Mouse (Mus musculus) hindbrain, embryonic 12.5 days (tissue): ENCODE measurements around the gene Sars2. TPM values are rescaled to one million over a fixed set of nuclear protein-coding genes. Genes with fewer than 3 reads are reported as not detected.

Experiments used
- ATAC-seq: fragments of 200-750 bp; cut with Nextera tagmentation; 2 replicates; pipeline ENCODE4 v1.8.0; 2017; ENCODE audit warnings: moderate TSS enrichment; ENCODE audit not compliant: low FRiP score
- H3K27ac ChIP-seq: fragments of 300-500 bp; sonication (generic); 2 replicates; pipeline ENCODE4 v1.5.1; 2016; ENCODE audit warnings: mild to moderate bottlenecking
- H3K27me3 ChIP-seq: fragments of 300-500 bp; sonication (generic); 2 replicates; pipeline ENCODE4 v1.6.1; 2016; ENCODE audit warnings: mild to moderate bottlenecking
- H3K36me3 ChIP-seq: fragments of 300-500 bp; sonication (generic); 2 replicates; pipeline ENCODE4 v1.6.1; 2016; ENCODE audit warnings: mild to moderate bottlenecking
- H3K4me1 ChIP-seq: fragments of 300-500 bp; sonication (generic); 2 replicates; pipeline ENCODE4 v1.6.1; 2016
- H3K4me2 ChIP-seq: fragments of 300-500 bp; sonication (generic); replicated peaks from 2 replicates; pipeline ENCODE4 v1.6.1; 2016; ENCODE audit warnings: mild to moderate bottlenecking
- H3K4me3 ChIP-seq: fragments of 300-500 bp; sonication (generic); 2 replicates; pipeline ENCODE4 v1.5.1; 2016; ENCODE audit warnings: mild to moderate bottlenecking
- H3K9ac ChIP-seq: fragments of 300-500 bp; sonication (generic); 2 replicates; pipeline ENCODE4 v1.6.1; 2016; ENCODE audit warnings: mild to moderate bottlenecking, moderate library complexity
- H3K9me3 ChIP-seq: fragments of 300-500 bp; sonication (generic); replicated peaks from 2 replicates; pipeline ENCODE4 v1.6.1; 2016; ENCODE audit warnings: mild to moderate bottlenecking
- WGBS: fragments of 180-500 bp; shearing (Covaris S2); methylation state at CpG from one replicate; pipeline ENCODE4 v1.1.7; 2016; 5-methylcytosine and 5-hydroxymethylcytosine counted together
- polyA plus RNA-seq: library from polyadenylated mRNA; unstranded; fragments of >200 nt; fragmentation: Nextera tagmentation; extraction: Ambion mirVana; gene quantifications from 2 replicates; pipeline ENCODE4 v1.2.1, GENCODE M21; 2016

Sars2 gene
- polyA plus RNA-seq, 1 experiment from 2014 or later: 25.7 TPM

- H3K4me1 ChIP-seq: peaks cover 24% of the 10 kb centered on the region
Measured at GRCm38 (mm10) chr7:28799994-28800393, 58.2 kb downstream of the Sars2 start.

GRCm38 (mm10) chr7:28801451-28801850 is 59.7 kb downstream of the Sars2 start:
- Histone ChIP-seq H3K4me1 (peaks cover 24% of the 10 kb centered on the region), H3K27me3 (no peaks in the 10 kb centered on the region), H3K4me2 (no peak overlapping the region), H3K9me3 (no peaks in the 10 kb centered on the region), H3K27ac (peak overlapping the region; percentile 71; the same call in 1 of the 2 replicates), H3K36me3 (no peaks in the 10 kb centered on the region), H3K4me3 (no peak overlapping the region), H3K9ac (no peak overlapping the region)
- WGBS: 84% methylated on average over 3 of the region's 3 CpGs
- no peak for ATAC-seq

More at GRCm38 (mm10) chr7:28799994-28800393, 58.2 kb downstream of the Sars2 start:
- Histone ChIP-seq H3K36me3 (no peaks in the 10 kb centered on the region), H3K4me3 (no peak overlapping the region), H3K27me3 (peaks cover 2% of the 10 kb centered on the region; the same call in 1 of the 2 replicates), H3K4me2 (no peak overlapping the region), H3K9me3 (no peaks in the 10 kb centered on the region), H3K9ac (no peak overlapping the region), H3K27ac (no peak overlapping the region)
- 96% methylated on average over 9 of the region's 9 CpGs for WGBS
- ATAC-seq: no peak

- no peaks in the 10 kb centered on the region for H3K36me3 ChIP-seq
- peaks cover 18% of the 10 kb centered on the region for H3K4me1 ChIP-seq
- H3K4me3 ChIP-seq: no peak overlapping the region
- no peaks in the 10 kb centered on the region for H3K27me3 ChIP-seq
- H3K9me3 ChIP-seq: no peaks in the 10 kb centered on the region
- no peak for ATAC-seq
- H3K27ac ChIP-seq: peak overlapping the region; percentile 71
- no peak overlapping the region for H3K9ac ChIP-seq
- WGBS: 29% methylated on average over 10 of the region's 10 CpGs
- 0 out of 2 replicates have a peak overlapping the region, but pooled peaks have one; percentile 8 for H3K4me2 ChIP-seq
Measured at GRCm38 (mm10) chr7:28801901-28802670, 60.3 kb downstream of the Sars2 start.

GRCm38 (mm10) chr7:28802846-28803588 is 61.2 kb downstream of the Sars2 start:
- no peak for ATAC-seq
- Histone ChIP-seq H3K4me1 (peaks cover 24% of the 10 kb centered on the region), H3K27ac (peak overlapping the region; percentile 71), H3K9ac (no peak overlapping the region), H3K27me3 (no peaks in the 10 kb centered on the region), H3K4me2 (0 out of 2 replicates have a peak overlapping the region, but pooled peaks have one; percentile 8), H3K9me3 (no peaks in the 10 kb centered on the region), H3K4me3 (no peak overlapping the region), H3K36me3 (no peaks in the 10 kb centered on the region)
- 5% methylated on average over 10 of the region's 10 CpGs for WGBS

Other genes starting within 250 kb of the Sars2 start
- gene Ifnl2, start 231.5 kb upstream of the Sars2 start, polyA plus RNA-seq: not detected in 2 replicates
- gene Ifnl3, start 219.2 kb upstream of the Sars2 start, polyA plus RNA-seq: not detected in 2 replicates
- gene Sycn, start 201.1 kb upstream of the Sars2 start, polyA plus RNA-seq: not detected in 2 replicates
- gene Nccrp1, start 194.7 kb upstream of the Sars2 start, polyA plus RNA-seq: not detected in 2 replicates
- gene Samd4b, start 143.8 kb upstream of the Sars2 start, polyA plus RNA-seq: 35.6 and 38.6 TPM in 2 replicates
- gene Pak4, start 143.8 kb upstream of the Sars2 start, polyA plus RNA-seq: 31.8 and 34.3 TPM in 2 replicates
- 0.12 TPM in 1 of 2 replicates, not detected in the other for gene Acp7, start 110.7 kb upstream of the Sars2 start, polyA plus RNA-seq
- 7.0 and 8.9 TPM in 2 replicates for gene Fbxo27, start 49.1 kb upstream of the Sars2 start, polyA plus RNA-seq
- gene Fbxo17, start 25.2 kb upstream of the Sars2 start, polyA plus RNA-seq: 8.5 and 11.1 TPM in 2 replicates
- gene Mrps12, start 172 bp upstream of the Sars2 start, polyA plus RNA-seq: 107 and 116 TPM in 2 replicates
- 3.2 and 4.0 TPM in 2 replicates for gene Ccer2, start 14.2 kb downstream of the Sars2 start, polyA plus RNA-seq
- 90.1 and 90.4 TPM in 2 replicates for gene Sirt2, start 24.7 kb downstream of the Sars2 start, polyA plus RNA-seq
- gene Nfkbib, start 25.5 kb downstream of the Sars2 start, polyA plus RNA-seq: 39.8 and 43.0 TPM in 2 replicates
- 2.2 and 2.7 TPM in 2 replicates for gene Rinl, start 47.0 kb downstream of the Sars2 start, polyA plus RNA-seq
- 297 and 345 TPM in 2 replicates for gene Hnrnpl, start 66.5 kb downstream of the Sars2 start, polyA plus RNA-seq
- gene Ech1, start 83.2 kb downstream of the Sars2 start, polyA plus RNA-seq: 84.7 and 87.8 TPM in 2 replicates
- 5.0 and 5.1 TPM in 2 replicates for gene Lgals4, start 91.9 kb downstream of the Sars2 start, polyA plus RNA-seq
- gene Lgals7, start 121.9 kb downstream of the Sars2 start, polyA plus RNA-seq: 3.1 and 3.5 TPM in 2 replicates
- gene Capn12, start 139.4 kb downstream of the Sars2 start, polyA plus RNA-seq: 0.34 and 0.78 TPM in 2 replicates
- 194 and 200 TPM in 2 replicates for gene Actn4, start 220.3 kb downstream of the Sars2 start, polyA plus RNA-seq
- 298 and 331 TPM in 2 replicates for gene Eif3k, start 239.9 kb downstream of the Sars2 start, polyA plus RNA-seq
- gene Map4k1, start 240.1 kb downstream of the Sars2 start, polyA plus RNA-seq: 4.9 and 5.4 TPM in 2 replicates